Comparison of ENCODE assay signal across 24 mouse cellular contexts in the genomic region with DNA sequence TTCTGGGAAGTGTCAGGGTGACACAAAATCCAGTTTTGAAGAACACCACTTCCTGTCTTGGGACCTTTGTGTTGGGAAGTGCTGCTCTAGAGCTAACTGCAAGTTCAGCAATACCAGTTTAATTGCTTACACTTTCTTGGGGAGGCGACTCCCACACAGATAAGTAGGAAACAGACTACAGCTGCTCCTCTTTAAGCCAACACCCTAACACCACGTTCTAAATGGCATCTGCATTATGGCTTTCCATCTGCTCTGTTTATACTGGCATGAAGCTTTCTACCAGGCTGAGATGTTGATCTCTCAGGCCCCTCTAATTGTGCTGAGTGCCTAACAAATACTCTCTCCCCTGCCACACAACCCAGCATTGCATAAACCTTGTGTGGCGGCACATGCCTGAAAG.
"Had no signal": no experiment of that assay in that cellular context is flagged by ENCODE, and none has a peak within 500 bp of the region (broad histone marks: within the 10 kb centered on the region; RNA-seq: fewer than 3 reads in every experiment).

No protein-coding gene starts in this region.

- H3K27ac ChIP-seq: gastrocnemius, adult 2 months; heart, embryonic 10.5 days; hindbrain, embryonic 10.5 days; hindbrain, embryonic 12.5 days; hindbrain, embryonic 14.5 days; intestine, embryonic 15.5 days; kidney, embryonic 15.5 days; kidney, postnatal 0 days; limb, embryonic 13.5 days; limb, embryonic 15.5 days; liver, embryonic 12.5 days; liver, embryonic 14.5 days had no signal

- H3K4me2 ChIP-seq: heart, embryonic 12.5 days; hindbrain, embryonic 12.5 days; hindbrain, embryonic 14.5 days; intestine, embryonic 15.5 days; kidney, embryonic 15.5 days; limb, embryonic 13.5 days; limb, embryonic 15.5 days; liver, embryonic 12.5 days had no signal

- H3K27me3 ChIP-seq: heart, embryonic 12.5 days; hindbrain, embryonic 12.5 days; intestine, embryonic 15.5 days; kidney, embryonic 15.5 days; limb, embryonic 13.5 days; limb, embryonic 15.5 days; liver, embryonic 12.5 days had no signal

- DNase-seq: gastrocnemius, adult 2 months; gastrocnemius, postnatal 10 days; gastrocnemius, postnatal 25 days; heart, postnatal 4 days; kidney, adult 11 months; kidney, adult 2 months; kidney, adult 9 months; kidney, postnatal 14 days; kidney, postnatal 36 days; left cerebral cortex, postnatal 4 days had no signal

- H3K9me3 ChIP-seq: heart, embryonic 10.5 days; heart, embryonic 12.5 days; hindbrain, embryonic 10.5 days; hindbrain, embryonic 12.5 days; intestine, embryonic 15.5 days; kidney, embryonic 15.5 days; limb, embryonic 13.5 days; limb, embryonic 15.5 days; liver, embryonic 12.5 days had no signal

- H3K4me3 ChIP-seq: gastrocnemius, adult 2 months; heart, embryonic 10.5 days; heart, embryonic 12.5 days; hindbrain, embryonic 10.5 days; hindbrain, embryonic 12.5 days; intestine, embryonic 15.5 days; kidney, embryonic 15.5 days; limb, embryonic 13.5 days; limb, embryonic 15.5 days; liver, embryonic 12.5 days had no signal

- ATAC-seq: hindbrain, embryonic 16.5 days; inflammation-experienced regulatory T-cells, adult 6 months; intestine, embryonic 15.5 days; liver, embryonic 12.5 days had no signal

- H3K9ac ChIP-seq: heart, embryonic 12.5 days; hindbrain, embryonic 12.5 days; hindbrain, embryonic 14.5 days; intestine, embryonic 15.5 days; kidney, embryonic 15.5 days; limb, embryonic 13.5 days; limb, embryonic 15.5 days; liver, embryonic 12.5 days; liver, embryonic 14.5 days had no signal

- H3K4me1 ChIP-seq: heart, embryonic 10.5 days; heart, embryonic 12.5 days; hindbrain, embryonic 10.5 days; hindbrain, embryonic 12.5 days; intestine, embryonic 15.5 days; kidney, embryonic 15.5 days; limb, embryonic 13.5 days; limb, embryonic 15.5 days; liver, embryonic 12.5 days had no signal

- H3K36me3 ChIP-seq: heart, embryonic 10.5 days; heart, embryonic 12.5 days; hindbrain, embryonic 10.5 days; hindbrain, embryonic 12.5 days; intestine, embryonic 15.5 days; kidney, embryonic 15.5 days; limb, embryonic 13.5 days; limb, embryonic 15.5 days; liver, embryonic 12.5 days had no signal
